Mouse (Mus musculus) midbrain, embryonic 13.5 days (tissue): ENCODE measurements around the gene Sytl3. TPM values are rescaled to one million over a fixed set of nuclear protein-coding genes. Genes with fewer than 3 reads are reported as not detected.

Experiments used
- ATAC-seq: fragments of 200-750 bp; cut with Nextera tagmentation; 2 replicates; pipeline ENCODE4 v1.8.0; 2017; ENCODE audit warnings: mild to moderate bottlenecking, moderate TSS enrichment, moderate library complexity
- H3K27ac ChIP-seq: fragments of 300-500 bp; sonication (generic); 2 replicates; pipeline ENCODE4 v1.5.1; 2015; ENCODE audit warnings: inconsistent platforms, mild to moderate bottlenecking, moderate library complexity
- H3K27me3 ChIP-seq: fragments of 300-500 bp; sonication (generic); 2 replicates; pipeline ENCODE4 v1.6.1; 2015; ENCODE audit warnings: mild to moderate bottlenecking, inconsistent platforms
- H3K36me3 ChIP-seq: fragments of 300-500 bp; sonication (generic); 2 replicates; pipeline ENCODE4 v1.6.1; 2015; ENCODE audit warnings: mild to moderate bottlenecking, inconsistent platforms
- H3K4me1 ChIP-seq: fragments of 300-500 bp; sonication (generic); replicated peaks from 2 replicates; pipeline ENCODE4 v1.6.1; 2015; ENCODE audit warnings: inconsistent platforms
- H3K4me2 ChIP-seq: fragments of 300-500 bp; sonication (generic); replicated peaks from 2 replicates; pipeline ENCODE4 v1.6.1; 2015; ENCODE audit warnings: moderate library complexity, mild to moderate bottlenecking, inconsistent platforms
- H3K4me3 ChIP-seq: fragments of 300-500 bp; sonication (generic); replicated peaks from 2 replicates; pipeline ENCODE4 v1.5.1; 2015; ENCODE audit warnings: mild to moderate bottlenecking, inconsistent platforms
- H3K9ac ChIP-seq: fragments of 300-500 bp; sonication (generic); replicated peaks from 2 replicates; pipeline ENCODE4 v1.6.1; 2015; ENCODE audit warnings: mild to moderate bottlenecking, inconsistent platforms
- H3K9me3 ChIP-seq: fragments of 300-500 bp; sonication (generic); 2 replicates; pipeline ENCODE4 v1.6.1; 2016; ENCODE audit warnings: mild to moderate bottlenecking, inconsistent platforms
- WGBS: fragments of 180-500 bp; shearing (Covaris S2); methylation state at CpG from one replicate; pipeline ENCODE4 v1.1.7; 2015; 5-methylcytosine and 5-hydroxymethylcytosine counted together
- polyA plus RNA-seq: library from polyadenylated mRNA; unstranded; fragments of >200 nt; fragmentation: Nextera tagmentation; extraction: Ambion mirVana; gene quantifications from 2 replicates; pipeline ENCODE4 v1.2.1, GENCODE M21; 2015

Sytl3 gene
- polyA plus RNA-seq, 1 experiment from 2014 or later, result 0.35 TPM

GRCm38 (mm10) chr17:6734746-6735441, 76.0 kb downstream of the Sytl3 start:
- H3K4me3 ChIP-seq, result no peak overlapping the region
- no peak overlapping the region for H3K27ac ChIP-seq
- H3K9ac ChIP-seq, result no peak overlapping the region
- no peak overlapping the region for H3K4me2 ChIP-seq
- WGBS, result 93% methylated on average over 12 of the region's 12 CpGs
- peaks cover 9% of the 10 kb centered on the region; the same call in 1 of the 2 replicates for H3K27me3 ChIP-seq
- peaks cover 7% of the 10 kb centered on the region; the same call in 1 of the 2 replicates for H3K36me3 ChIP-seq
- H3K9me3 ChIP-seq, result no peaks in the 10 kb centered on the region
- H3K4me1 ChIP-seq, result peaks cover 17% of the 10 kb centered on the region
- no peak for ATAC-seq

GRCm38 (mm10) chr17:6736306-6737272, 77.7 kb downstream of the Sytl3 start:
- H3K4me3 ChIP-seq, result no peak overlapping the region
- 22% methylated on average over 15 of the region's 15 CpGs for WGBS
- peaks cover 7% of the 10 kb centered on the region; the same call in 1 of the 2 replicates for H3K36me3 ChIP-seq
- 0 out of 2 replicates have a peak, but pooled peaks have one; percentile 60 for ATAC-seq
- H3K9me3 ChIP-seq, result no peaks in the 10 kb centered on the region
- H3K9ac ChIP-seq, result no peak overlapping the region
- no peak overlapping the region for H3K27ac ChIP-seq
- H3K4me2 ChIP-seq, result no peak overlapping the region
- H3K4me1 ChIP-seq, result peaks cover 34% of the 10 kb centered on the region
- H3K27me3 ChIP-seq, result peaks cover 9% of the 10 kb centered on the region; the same call in 1 of the 2 replicates

- no peak for ATAC-seq
- H3K4me1 ChIP-seq, result peaks cover 42% of the 10 kb centered on the region
- no peaks in the 10 kb centered on the region for H3K9me3 ChIP-seq
- 73% methylated on average over 12 of the region's 12 CpGs for WGBS
- peaks cover 9% of the 10 kb centered on the region; the same call in 1 of the 2 replicates for H3K27me3 ChIP-seq
- peaks cover 7% of the 10 kb centered on the region; the same call in 1 of the 2 replicates for H3K36me3 ChIP-seq
- H3K4me2 ChIP-seq, result no peak overlapping the region
- H3K9ac ChIP-seq, result no peak overlapping the region
- H3K4me3 ChIP-seq, result no peak overlapping the region
- no peak overlapping the region for H3K27ac ChIP-seq
Observed at GRCm38 (mm10) chr17:6737273-6737997, 78.5 kb downstream of the Sytl3 start.

- no peak overlapping the region for H3K4me3 ChIP-seq
- peaks cover 20% of the 10 kb centered on the region for H3K27me3 ChIP-seq
- peaks cover 51% of the 10 kb centered on the region for H3K4me1 ChIP-seq
- no peak for ATAC-seq
- no peak overlapping the region for H3K27ac ChIP-seq
- H3K9ac ChIP-seq, result no peak overlapping the region
- H3K4me2 ChIP-seq, result no peak overlapping the region
- 90% methylated on average over 7 of the region's 7 CpGs for WGBS
- peaks cover 7% of the 10 kb centered on the region; the same call in 1 of the 2 replicates for H3K36me3 ChIP-seq
- no peaks in the 10 kb centered on the region for H3K9me3 ChIP-seq
Observed at GRCm38 (mm10) chr17:6738836-6739235, 79.9 kb downstream of the Sytl3 start.

GRCm38 (mm10) chr17:6739266-6739665, 80.4 kb downstream of the Sytl3 start:
- Histone ChIP-seq H3K4me3 (no peak overlapping the region), H3K27ac (no peak overlapping the region), H3K4me1 (peaks cover 55% of the 10 kb centered on the region), H3K4me2 (no peak overlapping the region), H3K27me3 (peaks cover 25% of the 10 kb centered on the region), H3K36me3 (peaks cover 7% of the 10 kb centered on the region; the same call in 1 of the 2 replicates), H3K9me3 (no peaks in the 10 kb centered on the region), H3K9ac (no peak overlapping the region)
- no peak for ATAC-seq
- 92% methylated on average over 13 of the region's 13 CpGs for WGBS

- Histone ChIP-seq H3K9me3 (no peaks in the 10 kb centered on the region), H3K36me3 (peaks cover 7% of the 10 kb centered on the region; the same call in 1 of the 2 replicates), H3K27ac (no peak overlapping the region), H3K9ac (no peak overlapping the region), H3K27me3 (peaks cover 21% of the 10 kb centered on the region), H3K4me3 (no peak overlapping the region), H3K4me2 (no peak overlapping the region), H3K4me1 (peaks cover 58% of the 10 kb centered on the region)
- WGBS, result 94% methylated on average over 15 of the region's 15 CpGs
- no peak for ATAC-seq
Observed at GRCm38 (mm10) chr17:6739756-6740155, 80.9 kb downstream of the Sytl3 start.

GRCm38 (mm10) chr17:6740331-6741170, 81.7 kb downstream of the Sytl3 start:
- peak overlapping the region; percentile 40; the same call in 1 of the 2 replicates for H3K27ac ChIP-seq
- peaks cover 64% of the 10 kb centered on the region for H3K4me1 ChIP-seq
- 68% methylated on average over 19 of the region's 19 CpGs for WGBS
- no peak overlapping the region for H3K4me2 ChIP-seq
- ATAC-seq, result no peak
- peaks cover 7% of the 10 kb centered on the region; the same call in 1 of the 2 replicates for H3K36me3 ChIP-seq
- H3K27me3 ChIP-seq, result peaks cover 21% of the 10 kb centered on the region
- H3K4me3 ChIP-seq, result no peak overlapping the region
- H3K9ac ChIP-seq, result no peak overlapping the region
- H3K9me3 ChIP-seq, result no peaks in the 10 kb centered on the region

GRCm38 (mm10) chr17:6741271-6741670, 82.4 kb downstream of the Sytl3 start:
- Histone ChIP-seq H3K4me2 (no peak overlapping the region), H3K4me1 (peaks cover 66% of the 10 kb centered on the region), H3K36me3 (peaks cover 7% of the 10 kb centered on the region; the same call in 1 of the 2 replicates), H3K9me3 (no peaks in the 10 kb centered on the region), H3K9ac (no peak overlapping the region), H3K27me3 (peaks cover 21% of the 10 kb centered on the region), H3K4me3 (no peak overlapping the region), H3K27ac (peak overlapping the region; percentile 40; the same call in 1 of the 2 replicates)
- ATAC-seq, result no peak
- 70% methylated on average over 12 of the region's 12 CpGs for WGBS

GRCm38 (mm10) chr17:6742083-6743038, 83.5 kb downstream of the Sytl3 start:
- Histone ChIP-seq H3K27ac (no peak overlapping the region), H3K27me3 (peaks cover 21% of the 10 kb centered on the region), H3K4me3 (no peak overlapping the region), H3K36me3 (peaks cover 7% of the 10 kb centered on the region; the same call in 1 of the 2 replicates), H3K9ac (no peak overlapping the region), H3K4me1 (peaks cover 66% of the 10 kb centered on the region), H3K9me3 (no peaks in the 10 kb centered on the region), H3K4me2 (no peak overlapping the region)
- no peak for ATAC-seq
- WGBS, result 68% methylated on average over 33 of the region's 33 CpGs

GRCm38 (mm10) chr17:6743039-6743575, 84.2 kb downstream of the Sytl3 start:
- peaks cover 25% of the 10 kb centered on the region for H3K27me3 ChIP-seq
- H3K27ac ChIP-seq, result no peak overlapping the region
- no peak overlapping the region for H3K9ac ChIP-seq
- no peak overlapping the region for H3K4me2 ChIP-seq
- peaks cover 72% of the 10 kb centered on the region for H3K4me1 ChIP-seq
- no peak for ATAC-seq
- 93% methylated on average over 11 of the region's 11 CpGs for WGBS
- H3K4me3 ChIP-seq, result no peak overlapping the region
- H3K36me3 ChIP-seq, result peaks cover 7% of the 10 kb centered on the region; the same call in 1 of the 2 replicates
- no peaks in the 10 kb centered on the region for H3K9me3 ChIP-seq
